Mouse (Mus musculus) stomach, postnatal 0 days (tissue): ENCODE measurements around the gene Ppp1r16b. TPM values are rescaled to one million over a fixed set of nuclear protein-coding genes. Genes with fewer than 3 reads are reported as not detected.

Experiments used
- ATAC-seq: fragments of 200-750 bp; cut with Nextera tagmentation; 2 replicates; pipeline ENCODE4 v1.8.0; 2017; ENCODE audit not compliant: low FRiP score, low TSS enrichment
- DNase-seq: peaks from one replicate; pipeline ENCODE4 v3.0.0-alpha.2; 2016; ENCODE audit warnings: low spot score
- H3K27ac ChIP-seq: fragments of 300-500 bp; sonication (generic); replicated peaks from 2 replicates; pipeline ENCODE4 v1.5.1; 2014; ENCODE audit warnings: mild to moderate bottlenecking, control low read depth
- H3K27me3 ChIP-seq: fragments of 300-500 bp; sonication (generic); 2 replicates; pipeline ENCODE4 v1.6.1; 2014; ENCODE audit warnings: low read length; ENCODE audit not compliant: control insufficient read depth, insufficient read depth
- H3K36me3 ChIP-seq: fragments of 300-500 bp; sonication (generic); 2 replicates; pipeline ENCODE4 v1.6.1; 2014; ENCODE audit warnings: low read length, mixed read lengths; ENCODE audit not compliant: control insufficient read depth, insufficient read depth
- H3K4me1 ChIP-seq: fragments of 300-500 bp; sonication (generic); replicated peaks from 2 replicates; pipeline ENCODE4 v1.6.1; 2014; ENCODE audit warnings: antibody characterized with exemption; ENCODE audit not compliant: control insufficient read depth, insufficient read depth
- H3K4me2 ChIP-seq: fragments of 300-500 bp; sonication (generic); replicated peaks from 2 replicates; pipeline ENCODE4 v1.6.1; 2014; ENCODE audit warnings: low read depth, mild to moderate bottlenecking, control low read depth, moderate library complexity
- H3K4me3 ChIP-seq: fragments of 300-500 bp; sonication (generic); 2 replicates; pipeline ENCODE4 v1.5.1; 2014; ENCODE audit warnings: low read depth, low read length, control low read depth
- H3K9ac ChIP-seq: fragments of 300-500 bp; sonication (generic); 2 replicates; pipeline ENCODE4 v1.6.1; 2014; ENCODE audit warnings: mild to moderate bottlenecking, low read length, control low read depth, mixed read lengths
- H3K9me3 ChIP-seq: fragments of 300-500 bp; sonication (generic); 2 replicates; pipeline ENCODE4 v1.6.1; 2016; ENCODE audit warnings: low read length; ENCODE audit not compliant: control insufficient read depth
- CTCF ChIP-seq: IDR thresholded peaks from 2 replicates; pipeline ENCODE4 v1.5.1; 2016; ENCODE audit warnings: antibody characterized with exemption, low read depth, mild to moderate bottlenecking, moderate library complexity
- EP300 ChIP-seq: optimal IDR thresholded peaks from 2 replicates; pipeline ENCODE3; 2016; ENCODE audit warnings: antibody characterized with exemption
- WGBS: fragments of 180-500 bp; shearing (Covaris S2); extraction: QIAGEN DNeasy Blood & Tissue Kit; methylation state at CpG from one replicate; pipeline ENCODE4 v1.1.7; 2014; 5-methylcytosine and 5-hydroxymethylcytosine counted together
- polyA plus RNA-seq: library from polyadenylated mRNA; unstranded; fragments of >200 nt; fragmentation: Nextera tagmentation; extraction: Ambion mirVana; gene quantifications from 2 replicates; pipeline ENCODE4 v1.2.1, GENCODE M21; 2015

Ppp1r16b gene
- polyA plus RNA-seq, 1 experiment from 2014 or later: 2.1 TPM

DNA sequence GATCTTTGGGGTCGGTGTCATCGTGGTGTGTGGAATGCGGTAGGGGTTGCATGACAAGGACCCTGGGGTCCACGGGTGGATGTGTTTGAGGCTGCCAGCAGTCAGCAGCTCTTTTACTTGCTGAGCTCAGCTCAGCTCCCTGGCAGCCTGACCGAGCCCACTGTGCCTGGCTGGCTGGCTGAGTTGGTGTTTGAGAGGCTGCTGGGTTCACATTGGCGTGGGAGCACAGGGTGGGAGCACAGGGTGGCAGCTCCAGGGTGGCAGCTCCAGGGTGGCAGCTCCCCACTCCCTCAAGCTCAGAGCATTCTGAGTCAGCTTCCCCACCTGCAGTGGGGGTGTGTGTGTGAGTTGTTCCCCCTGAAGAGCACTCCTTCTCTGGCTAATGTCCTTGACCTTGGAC lies 34.7 kb downstream of the Ppp1r16b start:
- no peaks in the 10 kb centered on the region for H3K4me1 ChIP-seq
- no peak overlapping the region for H3K9ac ChIP-seq
- no peaks in the 10 kb centered on the region for H3K36me3 ChIP-seq
- no peak overlapping the region for H3K4me2 ChIP-seq
- no peak for DNase-seq
- H3K4me3 ChIP-seq: no peak overlapping the region
- H3K27ac ChIP-seq: no peak overlapping the region
- H3K27me3 ChIP-seq: no peaks in the 10 kb centered on the region
- no peaks in the 10 kb centered on the region for H3K9me3 ChIP-seq
- TF ChIP-seq CTCF (no peak), EP300 (no peak)
- WGBS: 71% methylated on average over 5 of the region's 6 CpGs
- no peak for ATAC-seq

DNA sequence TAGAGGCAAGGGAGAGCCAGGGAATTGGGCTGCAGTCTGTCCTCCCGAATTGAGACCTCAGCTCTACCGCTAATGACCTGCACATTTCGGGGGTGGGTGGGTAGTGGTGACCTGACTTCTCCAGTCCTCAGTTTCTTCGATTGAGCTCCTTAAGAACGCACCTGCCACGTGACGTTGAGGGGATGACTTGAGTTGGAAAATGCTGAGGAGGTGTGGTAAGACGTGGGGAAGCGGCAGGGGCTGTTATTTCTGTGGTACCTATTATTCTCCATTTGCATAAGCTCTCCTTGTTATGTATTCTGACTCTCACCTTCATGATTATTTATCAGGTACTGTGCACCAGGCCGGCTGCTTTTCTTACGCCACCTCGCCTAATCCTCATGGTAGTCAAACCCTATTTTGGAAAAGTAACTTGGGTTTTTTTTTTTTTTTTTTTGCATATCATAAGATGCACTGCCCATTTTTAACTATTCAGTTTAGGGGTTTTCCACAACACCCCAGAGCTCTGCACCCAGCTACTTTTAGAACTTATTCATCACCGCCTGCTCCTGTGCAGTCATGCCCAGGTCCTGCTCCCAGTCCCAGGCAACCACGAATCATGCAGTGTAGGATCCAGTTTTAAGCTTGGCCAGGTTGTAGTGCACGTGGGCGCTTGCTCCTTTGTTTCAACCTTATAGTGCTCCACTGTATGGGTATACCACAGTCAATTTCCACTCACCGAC lies 35.5 kb downstream of the Ppp1r16b start:
- no peaks in the 10 kb centered on the region for H3K4me1 ChIP-seq
- no peak for TF ChIP-seq EP300
- WGBS: 88% methylated on average over 17 of the region's 17 CpGs
- no peak overlapping the region for H3K9ac ChIP-seq
- H3K27me3 ChIP-seq: no peaks in the 10 kb centered on the region
- H3K36me3 ChIP-seq: no peaks in the 10 kb centered on the region
- H3K4me2 ChIP-seq: no peak overlapping the region
- no peaks in the 10 kb centered on the region for H3K9me3 ChIP-seq
- no peak for DNase-seq
- no peak overlapping the region for H3K27ac ChIP-seq
- ATAC-seq: no peak
- no peak overlapping the region for H3K4me3 ChIP-seq

DNA sequence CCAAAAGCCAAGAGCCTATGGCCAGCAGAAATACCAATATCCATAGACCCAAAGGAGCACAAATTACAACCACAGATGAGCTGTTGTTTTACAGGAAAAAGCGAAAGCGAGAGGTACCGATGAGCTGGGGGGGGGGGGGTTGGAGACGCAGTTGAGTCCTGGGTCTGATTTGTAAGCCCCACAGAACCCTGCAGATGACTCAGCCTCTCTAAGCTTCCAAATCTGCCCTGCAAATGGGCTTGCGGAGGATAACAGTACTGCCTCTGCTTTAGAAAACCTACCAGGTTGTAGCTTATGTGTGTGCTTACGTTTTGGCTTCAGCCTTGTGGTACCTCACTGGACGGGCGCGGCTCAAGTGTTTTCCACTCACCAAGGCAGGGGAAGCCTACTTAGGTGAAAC lies 36.3 kb downstream of the Ppp1r16b start:
- Histone ChIP-seq H3K9me3 (no peaks in the 10 kb centered on the region), H3K4me1 (no peaks in the 10 kb centered on the region), H3K27ac (no peak overlapping the region), H3K4me2 (no peak overlapping the region), H3K27me3 (no peaks in the 10 kb centered on the region), H3K4me3 (no peak overlapping the region), H3K9ac (no peak overlapping the region), H3K36me3 (no peaks in the 10 kb centered on the region)
- TF ChIP-seq CTCF (no peak), EP300 (no peak)
- 88% methylated on average over 9 of the region's 9 CpGs for WGBS
- ATAC-seq (no peak), DNase-seq (no peak)

DNA sequence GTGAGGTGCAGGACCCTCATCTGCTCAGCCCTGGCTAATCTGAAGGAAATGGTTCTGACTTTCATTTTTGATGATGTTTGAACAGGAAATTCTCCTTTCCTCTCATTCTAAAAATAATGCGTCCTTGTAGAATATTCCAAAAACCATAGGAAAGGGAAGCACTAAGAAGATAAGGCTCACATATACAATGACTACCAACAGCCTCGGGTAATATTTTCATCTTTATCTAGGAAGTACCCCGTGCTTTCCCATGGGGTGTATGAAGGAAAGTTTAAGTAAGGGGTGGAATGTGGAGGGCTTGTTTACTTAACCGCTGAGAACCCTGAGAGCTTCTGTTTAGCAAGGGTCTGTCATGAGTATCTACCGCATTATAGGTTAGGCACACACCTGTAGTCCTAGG lies 37.0 kb downstream of the Ppp1r16b start:
- Histone ChIP-seq H3K4me2 (no peak overlapping the region), H3K27ac (no peak overlapping the region), H3K27me3 (no peaks in the 10 kb centered on the region), H3K9ac (no peak overlapping the region), H3K36me3 (no peaks in the 10 kb centered on the region), H3K4me3 (no peak overlapping the region), H3K4me1 (no peaks in the 10 kb centered on the region), H3K9me3 (no peaks in the 10 kb centered on the region)
- ATAC-seq: no peak
- no peak for DNase-seq
- WGBS: 56% methylated on average over 5 of the region's 5 CpGs
- TF ChIP-seq CTCF: no peak
- no peak for TF ChIP-seq EP300

DNA sequence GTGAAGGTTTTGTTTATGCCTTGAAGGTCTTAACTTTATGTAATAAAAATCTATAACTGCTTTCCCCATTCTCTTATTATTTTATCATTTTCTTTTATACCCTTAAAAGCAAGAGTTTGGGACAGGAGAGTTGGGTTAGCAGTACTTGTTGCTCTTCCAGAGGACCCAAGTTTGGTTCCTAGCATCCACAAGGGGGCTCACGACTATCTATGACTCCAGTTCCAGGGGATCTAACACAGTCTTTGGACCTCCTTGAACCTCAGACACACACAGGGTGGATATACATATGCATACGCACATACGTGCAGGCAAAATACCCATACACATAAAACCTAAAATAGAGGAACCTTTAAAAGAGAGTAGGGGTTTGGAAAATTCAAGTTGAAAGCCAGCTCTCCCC lies 39.5 kb downstream of the Ppp1r16b start:
- Histone ChIP-seq H3K9me3 (no peaks in the 10 kb centered on the region), H3K9ac (no peak overlapping the region), H3K27me3 (no peaks in the 10 kb centered on the region), H3K27ac (no peak overlapping the region), H3K36me3 (no peaks in the 10 kb centered on the region), H3K4me2 (no peak overlapping the region), H3K4me3 (no peak overlapping the region), H3K4me1 (no peaks in the 10 kb centered on the region)
- DNase-seq (no peak), ATAC-seq (no peak)
- 77% methylated on average over 3 of the region's 3 CpGs for WGBS
- TF ChIP-seq CTCF (peak; percentile 38), EP300 (no peak)

DNA sequence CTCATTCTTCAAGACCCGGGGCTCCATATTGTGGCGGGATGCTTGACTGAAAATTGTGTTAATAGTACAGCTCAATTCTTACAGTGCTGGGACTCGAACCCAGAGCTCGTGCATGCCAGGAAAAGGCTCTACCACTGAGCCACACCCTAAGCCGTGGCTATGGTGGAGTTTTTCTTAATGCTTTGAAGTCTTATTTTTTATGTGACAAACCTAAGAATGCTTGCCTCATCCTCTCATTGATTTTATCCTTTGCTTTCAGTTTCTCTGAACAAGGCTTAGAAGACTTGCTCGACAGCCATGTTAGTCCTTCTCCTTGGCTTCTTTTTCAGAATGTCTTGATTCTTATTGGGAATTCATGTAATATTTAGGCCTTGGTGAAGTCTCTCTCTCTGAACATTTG lies 40.3 kb downstream of the Ppp1r16b start:
- H3K4me1 ChIP-seq: no peaks in the 10 kb centered on the region
- no peaks in the 10 kb centered on the region for H3K27me3 ChIP-seq
- no peak for TF ChIP-seq CTCF
- no peak for TF ChIP-seq EP300
- H3K9ac ChIP-seq: no peak overlapping the region
- WGBS: 78% methylated on average over 6 of the region's 6 CpGs
- no peak overlapping the region for H3K4me2 ChIP-seq
- ATAC-seq: no peak
- no peaks in the 10 kb centered on the region for H3K36me3 ChIP-seq
- no peaks in the 10 kb centered on the region for H3K9me3 ChIP-seq
- H3K4me3 ChIP-seq: no peak overlapping the region
- no peak overlapping the region for H3K27ac ChIP-seq
- no peak for DNase-seq
